Mouse (Mus musculus) thymus, adult 2 months (tissue): ENCODE measurements around the gene Fam178b.

Experiments
- CTCF ChIP-seq: fragments of 200-500 bp; IDR thresholded peaks from 2 replicates; pipeline ENCODE4 v1.5.1; 2012; ENCODE audit warnings: mild to moderate bottlenecking, control low read depth, low read length, moderate library complexity, borderline replicate concordance; ENCODE audit not compliant: control insufficient read depth, poor library complexity, insufficient read depth; ENCODE audit errors: extremely low read depth
- POLR2A ChIP-seq: fragments of 200-500 bp; IDR thresholded peaks from 2 replicates; pipeline ENCODE4 v1.6.1; 2012; ENCODE audit warnings: mild to moderate bottlenecking, low read length, control low read depth, moderate library complexity; ENCODE audit not compliant: control insufficient read depth, poor library complexity, insufficient read depth; ENCODE audit errors: extremely low read depth

- no peak for TF ChIP-seq CTCF
- TF ChIP-seq POLR2A: no peak
These were observed 137.0 kb downstream of the Fam178b start for GRCm38 (mm10) chr1:36545845-36546600.
